ENCODE assay signal across 17 mouse cellular contexts in the genomic region with DNA sequence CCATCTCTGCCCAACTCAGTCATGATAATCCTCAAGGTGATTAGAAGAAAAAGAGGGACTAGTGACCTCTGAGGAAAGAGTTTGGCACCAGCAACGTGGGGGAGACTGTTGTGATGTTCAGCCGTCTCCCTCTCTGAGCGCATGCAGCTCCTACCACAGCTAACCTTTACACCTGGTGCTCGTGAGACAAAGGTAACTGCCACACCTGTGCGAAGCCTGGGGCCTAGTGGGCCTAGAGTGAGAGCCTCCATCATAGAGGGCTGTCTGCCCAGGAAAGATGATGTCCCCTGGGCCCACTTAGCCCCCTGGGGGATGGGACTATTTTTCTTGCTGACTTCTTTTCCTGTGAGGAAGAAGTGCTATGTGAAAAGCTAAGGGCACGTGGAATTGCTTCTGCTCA. TPM values are rescaled to one million over a fixed set of nuclear protein-coding genes. Genes with fewer than 3 reads are reported as not detected.
"Had no signal": no experiment of that assay in that cellular context is flagged by ENCODE, and none has a peak within 500 bp of the region (broad histone marks: within the 10 kb centered on the region; RNA-seq: fewer than 3 reads in every experiment).

No protein-coding gene starts in this region.

- DNase-seq: cerebellum, adult 8-10 months; cerebellum, adult 9-10 months; cerebellum, adult 9-11 months; cerebellum, postnatal 10 days; cerebellum, postnatal 14 days; cerebellum, postnatal 25 days; cerebellum, postnatal 36 days; embryo, embryonic 11 days; forebrain, postnatal 0 days; gastrocnemius, adult 2 months; gastrocnemius, postnatal 10 days; gastrocnemius, postnatal 14 days; gastrocnemius, postnatal 25 days; gastrocnemius, postnatal 36 days; heart, adult 18-20 months; heart, adult 2 months had no signal

RNA-seq across cellular contexts. Expression of gene Prlr, which starts 36.2 kb away (rescaled TPM):
- total RNA-seq: granulocyte monocyte progenitor cell, adult 5-6 weeks had no signal
